Mouse (Mus musculus): ENCODE data around the gene Tmem115.

DNA sequence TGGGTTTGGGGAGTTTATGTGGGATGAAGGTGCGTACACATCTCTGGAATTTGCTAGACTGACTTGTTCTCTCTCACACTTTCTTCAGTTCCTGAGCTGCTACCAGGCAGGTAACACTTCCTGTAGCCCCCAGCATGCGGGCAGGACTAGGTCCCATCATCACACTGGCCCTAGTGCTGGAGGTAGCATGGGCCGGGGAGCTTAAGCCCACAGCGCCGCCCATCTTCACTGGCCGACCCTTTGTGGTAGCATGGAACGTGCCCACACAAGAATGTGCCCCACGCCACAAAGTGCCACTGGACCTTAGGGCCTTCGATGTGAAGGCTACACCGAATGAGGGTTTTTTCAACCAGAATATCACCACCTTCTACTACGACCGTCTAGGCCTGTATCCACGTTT is 36.3 kb downstream of the Tmem115 start:
- TF ChIP-seq CTCF (IDR thresholded peaks at IDR 0.05; ENCODE audit: low read depth): no peak
- TF ChIP-seq EP300 (IDR thresholded peaks at IDR 0.05; ENCODE audit: low read depth): no peak
